Mouse (Mus musculus): ENCODE measurements around the gene B3galt5.

B3galt5 gene

DNA sequence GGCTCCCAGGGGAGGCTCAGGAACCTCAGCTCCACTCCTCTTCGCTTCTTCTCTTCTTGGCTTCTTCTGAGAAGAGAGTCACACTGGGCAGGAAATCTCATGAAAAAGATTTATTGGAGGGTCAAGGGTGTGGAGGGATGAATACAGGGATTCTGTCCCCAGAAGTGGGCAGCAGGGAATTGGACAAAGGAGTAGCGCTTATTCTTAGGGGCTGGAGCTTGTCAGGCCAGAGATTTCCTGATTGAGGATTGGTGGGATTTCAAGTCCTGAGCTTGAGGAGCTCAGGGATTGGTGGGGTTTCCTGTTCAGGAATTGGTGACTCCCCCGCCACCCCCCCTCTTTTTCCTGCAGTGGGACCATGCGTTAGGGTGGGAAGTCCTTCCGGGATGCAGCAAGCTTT lies 113.2 kb downstream of the B3galt5 start:
- DNase-seq: no peak

GRCm38 (mm10) chr16:96351520-96351919 lies 115.9 kb downstream of the B3galt5 start:
- DNase-seq: no peak

DNA sequence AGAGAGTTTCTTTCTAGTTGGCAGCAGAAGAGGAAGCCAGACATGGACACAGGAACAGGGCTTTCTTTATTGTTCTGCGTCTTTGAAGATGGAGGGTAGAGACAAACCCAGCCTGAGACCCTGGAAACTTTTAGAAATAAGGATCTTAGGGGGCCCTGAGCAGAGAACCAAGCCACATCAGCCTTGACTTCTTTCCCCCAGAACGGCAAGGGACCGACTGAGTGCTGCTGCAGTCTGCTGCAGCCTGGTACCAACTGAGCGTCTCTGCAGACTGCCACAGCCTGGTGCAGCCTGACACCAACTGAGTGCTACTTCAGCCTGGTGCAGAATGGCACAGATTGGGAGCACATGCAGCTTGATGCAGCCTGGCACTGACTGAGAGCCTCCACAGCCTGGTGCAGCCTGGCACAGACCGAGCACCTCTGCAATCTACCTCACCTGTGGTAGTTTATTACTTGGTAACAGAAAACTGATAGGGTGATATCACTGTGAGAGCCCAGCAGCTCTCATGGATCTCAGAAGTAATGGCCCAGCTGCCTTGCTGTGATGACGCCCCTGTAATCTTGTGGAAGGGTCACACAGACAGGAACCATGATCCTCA lies 117.8 kb downstream of the B3galt5 start:
- DNase-seq: no peak

DNA sequence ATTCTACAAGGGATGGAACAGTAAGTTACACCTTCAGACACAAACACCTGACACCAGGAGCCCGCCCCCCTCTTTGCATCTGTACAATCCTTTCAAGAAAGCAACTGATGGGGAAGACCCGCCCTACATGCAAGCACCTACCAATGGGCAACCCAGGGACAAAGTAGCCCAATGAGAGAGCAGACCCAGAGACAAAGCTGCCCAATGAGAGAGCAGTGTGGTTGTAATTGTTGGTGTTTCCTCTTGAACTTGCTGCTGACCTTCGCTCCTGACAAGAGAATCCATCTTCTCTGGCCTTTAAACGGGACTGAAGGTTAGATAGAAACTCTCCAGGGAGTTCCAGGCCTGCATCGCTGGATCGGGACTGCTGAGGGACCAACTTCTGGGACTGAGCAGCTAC lies 118.4 kb downstream of the B3galt5 start:
- DNase-seq: no peak

DNA sequence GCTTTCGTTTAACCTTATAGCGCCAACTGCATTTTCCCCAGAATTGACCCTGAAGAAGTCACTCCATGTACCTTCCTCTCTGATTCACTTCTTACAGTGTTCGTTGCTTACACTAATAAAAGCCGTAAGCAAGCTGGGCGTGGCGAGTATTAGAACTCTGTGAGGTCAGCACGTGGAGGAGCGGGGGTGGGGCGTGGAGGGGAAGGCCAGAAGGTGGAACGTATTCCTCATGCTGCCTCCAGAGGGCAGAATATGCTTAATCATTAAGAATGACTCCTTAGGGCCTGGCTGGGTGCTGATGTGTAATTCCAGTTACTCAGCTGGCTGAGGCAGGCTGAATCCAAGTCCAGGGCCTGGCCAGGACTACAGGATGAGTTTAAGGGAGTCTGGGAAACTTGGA lies 122.3 kb downstream of the B3galt5 start:
- DNase-seq: peak; percentile 11

GRCm38 (mm10) chr16:96361305-96362124 lies 125.9 kb downstream of the B3galt5 start:
- no peak for DNase-seq

DNA sequence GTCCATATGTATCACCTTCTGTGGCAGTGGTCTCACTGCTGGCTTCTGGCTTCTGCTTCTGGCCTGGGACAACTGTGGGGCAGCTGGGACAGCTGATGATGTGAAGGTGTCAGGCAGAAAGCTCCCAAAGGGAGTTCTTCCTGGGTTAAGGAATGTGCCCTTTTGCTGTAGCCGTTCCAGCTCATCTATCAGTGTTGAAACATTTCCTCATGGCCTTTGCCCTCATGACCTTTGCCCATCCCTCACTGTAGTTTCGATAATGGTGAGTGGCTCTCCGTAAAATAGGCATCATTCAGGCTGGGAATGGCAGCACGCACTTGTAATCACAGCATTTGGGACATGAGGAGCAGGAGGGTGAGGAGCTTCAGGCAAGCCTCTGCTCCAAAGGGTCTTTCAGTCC lies 127.3 kb downstream of the B3galt5 start:
- DNase-seq: no peak

- DNase-seq: no peak
Measured at GRCm38 (mm10) chr16:96363277-96363676, 127.7 kb downstream of the B3galt5 start.

DNA sequence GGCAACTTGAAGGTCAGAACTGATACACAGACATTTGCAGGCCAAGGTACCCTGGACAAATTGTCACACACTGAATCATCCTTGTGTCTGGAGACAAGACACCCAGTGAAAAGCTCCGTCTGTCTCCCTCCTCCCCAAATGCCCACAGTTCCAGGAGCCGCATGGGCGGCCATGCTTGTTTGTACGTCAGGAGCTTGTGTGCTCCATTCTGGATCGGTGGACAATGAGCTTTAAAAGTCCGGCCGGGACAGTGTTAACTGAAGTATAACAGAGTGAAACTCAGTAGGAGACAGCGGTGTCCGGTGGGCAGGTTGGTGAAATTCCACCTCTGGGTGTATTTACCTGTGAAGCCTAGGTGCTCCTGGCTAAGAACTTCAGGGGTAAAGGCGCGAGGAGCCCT lies 129.3 kb downstream of the B3galt5 start:
- no peak for DNase-seq
